19 mouse cellular contexts compared by ENCODE assay signal in the genomic region with DNA sequence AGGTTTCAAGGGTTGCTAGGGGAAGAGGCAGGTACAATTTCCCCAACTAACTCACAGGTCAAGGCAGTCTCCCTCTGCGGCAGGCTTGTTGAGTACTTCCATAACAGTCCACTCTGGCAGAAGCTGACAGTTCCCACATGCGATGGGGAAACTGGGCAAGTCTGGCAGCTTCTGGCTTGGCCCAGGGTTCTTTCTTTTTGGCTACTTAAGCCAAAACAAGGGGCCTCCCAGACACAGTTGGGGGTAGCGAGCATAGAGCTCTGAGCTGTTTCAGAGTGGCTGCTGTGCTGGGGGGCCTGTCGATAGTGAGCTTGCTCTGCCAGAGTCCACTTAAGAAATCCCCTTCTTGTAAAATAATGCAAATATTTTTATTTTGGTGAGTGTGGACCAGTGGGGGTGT.
DNase-seq lines count a peak whose midpoint lies in the region; TF ChIP-seq lines count a peak whose summit lies in the region.
"Had no signal": no experiment of that assay in that cellular context is flagged by ENCODE, and none has a peak within 500 bp of the region (broad histone marks: within the 10 kb centered on the region; RNA-seq: fewer than 3 reads in every experiment).

No protein-coding gene starts in this region.

- no peak overlapping the region for H3K4me3 ChIP-seq in left cerebral cortex, adult 2 months
- H3K4me3 ChIP-seq in E14TG2a.4 (replicated peaks; ENCODE audit: low read length), result peak overlapping the region; percentile 51
- H3K4me3 ChIP-seq: embryonic facial prominence, embryonic 13.5 days; embryonic facial prominence, embryonic 15.5 days; erythroblast, embryonic 14.5 days; forebrain, embryonic 10.5 days; forebrain, embryonic 12.5 days had no signal

- H3K27ac ChIP-seq in left cerebral cortex, adult 2 months, result no peak overlapping the region
- H3K27ac ChIP-seq: embryonic facial prominence, embryonic 13.5 days; embryonic facial prominence, embryonic 15.5 days; forebrain, embryonic 10.5 days; forebrain, embryonic 12.5 days had no signal

- H3K4me1 ChIP-seq in E14TG2a.4 (replicated peaks; ENCODE audit: low read depth, low read length), result no peaks in the 10 kb centered on the region
- H3K4me1 ChIP-seq: embryonic facial prominence, embryonic 13.5 days; embryonic facial prominence, embryonic 15.5 days had no signal

- TF ChIP-seq CTCF in left cerebral cortex, adult 2 months (IDR thresholded peaks at IDR 0.05), result no peak
- no peak for TF ChIP-seq CTCF in E14TG2a.4 (conservative IDR thresholded peaks at IDR 0.05; ENCODE audit: low read length)

- DNase-seq in cerebellum, postnatal 10 days, result peak; percentile 65 to 78
- DNase-seq in cerebellum, postnatal 36 days, result no peak
- DNase-seq in left cerebral cortex, postnatal 4 days, result peak; percentile 60
- no peak for DNase-seq in left cerebral cortex, adult 2 months (ENCODE audit: extremely low spot score in 1 of 2, low spot score in 2 of 2)
- DNase-seq: adrenal gland, adult 2 months; adrenal gland, postnatal 10 days; adrenal gland, postnatal 25 days; B cell, adult 2 months; cerebellum, adult 11 months; cerebellum, adult 18-20 months; cerebellum, adult 8-10 months; cerebellum, adult 9-11 months; embryo, embryonic 11 days had no signal

- H3K27me3 ChIP-seq in E14TG2a.4 (ENCODE audit: insufficient read depth, low read length), result peaks cover 3% of the 10 kb centered on the region; the same call in 1 of the 2 replicates
- H3K27me3 ChIP-seq: embryonic facial prominence, embryonic 13.5 days; embryonic facial prominence, embryonic 15.5 days had no signal

- peaks cover 5% of the 10 kb centered on the region; the same call in 1 of the 2 replicates for H3K36me3 ChIP-seq in E14TG2a.4 (ENCODE audit: insufficient read depth, low read length)
- H3K36me3 ChIP-seq: embryonic facial prominence, embryonic 13.5 days; embryonic facial prominence, embryonic 15.5 days; forebrain, embryonic 10.5 days; forebrain, embryonic 12.5 days had no signal

- intact Hi-C loops in left cerebral cortex, postnatal 4 days (cut with DNase I), result no loop called here
- intact Hi-C loops in left cerebral cortex, adult 2 months (cut with DNase I), result no loop called here

- H3K9me3 ChIP-seq in E14TG2a.4 (ENCODE audit: low read length), result peaks cover 75% of the 10 kb centered on the region
- H3K9me3 ChIP-seq: embryonic facial prominence, embryonic 13.5 days; embryonic facial prominence, embryonic 15.5 days; forebrain, embryonic 10.5 days; forebrain, embryonic 12.5 days had no signal

Comparison
In these comparisons a context has a peak if more than half of its experiments do, and no peak if none do; other contexts are left out.
1. DNase-seq: peak in cerebellum, postnatal 10 days (2 of 2) and left cerebral cortex, postnatal 4 days (single experiment); none in cerebellum, postnatal 36 days (0 of 2) and left cerebral cortex, adult 2 months (0 of 2).